Mouse (Mus musculus) thymus, postnatal 4 days (tissue): ENCODE measurements around the gene Gm10644.
A peak's percentile ranks its signal among the peaks of the same experiment; 100 is the strongest.

Experiments
- DNase-seq: peaks from one replicate; pipeline ENCODE4 v3.0.0; 2021

The Gm10644 gene

GRCm38 (mm10) chr8:83895894-83896293, 59.1 kb downstream of the Gm10644 start:
- DNase-seq, result peak; percentile 50

- peak; percentile 92 for DNase-seq
Measured at GRCm38 (mm10) chr8:83893915-83894314, 61.1 kb downstream of the Gm10644 start.

GRCm38 (mm10) chr8:83892061-83892460, 62.9 kb downstream of the Gm10644 start:
- no peak for DNase-seq

GRCm38 (mm10) chr8:83888409-83888808, 66.6 kb downstream of the Gm10644 start:
- no peak for DNase-seq
